Mouse (Mus musculus) embryonic facial prominence, embryonic 14.5 days (tissue): ENCODE data around the gene Ank2. TPM values are rescaled to one million over a fixed set of nuclear protein-coding genes. Genes with fewer than 3 reads are reported as not detected.

Experiments
- ATAC-seq: fragments of 200-750 bp; cut with Nextera tagmentation; 2 replicates; pipeline ENCODE4 v1.8.0; 2017; ENCODE audit warnings: low read depth, moderate number of reproducible peaks, moderate TSS enrichment
- DNase-seq: peaks from one replicate; pipeline ENCODE4 v3.0.0-alpha.2; 2015; ENCODE audit warnings: low spot score
- H3K27ac ChIP-seq: fragments of 300-500 bp; sonication (generic); replicated peaks from 2 replicates; pipeline ENCODE4 v1.5.1; 2014; ENCODE audit warnings: low read depth, mild to moderate bottlenecking, low read length, moderate library complexity
- H3K27me3 ChIP-seq: fragments of 300-500 bp; sonication (generic); replicated peaks from 2 replicates; pipeline ENCODE4 v1.6.1; 2014; ENCODE audit warnings: low read length; ENCODE audit not compliant: control insufficient read depth, insufficient read depth
- H3K36me3 ChIP-seq: fragments of 300-500 bp; sonication (generic); 2 replicates; pipeline ENCODE4 v1.6.1; 2014; ENCODE audit warnings: low read length, mixed read lengths; ENCODE audit not compliant: control insufficient read depth, insufficient read depth
- H3K4me1 ChIP-seq: fragments of 300-500 bp; sonication (generic); 2 replicates; pipeline ENCODE4 v1.6.1; 2014; ENCODE audit warnings: antibody characterized with exemption, low read length; ENCODE audit not compliant: control insufficient read depth, insufficient read depth
- H3K4me2 ChIP-seq: fragments of 300-500 bp; sonication (generic); 2 replicates; pipeline ENCODE4 v1.6.1; 2014; ENCODE audit warnings: low read depth, mild to moderate bottlenecking, low read length, moderate library complexity, mixed read lengths
- H3K4me3 ChIP-seq: fragments of 300-500 bp; sonication (generic); 2 replicates; pipeline ENCODE4 v1.5.1; 2014; ENCODE audit warnings: low read depth, mild to moderate bottlenecking, low read length
- H3K9ac ChIP-seq: fragments of 300-500 bp; sonication (generic); 2 replicates; pipeline ENCODE4 v1.6.1; 2014; ENCODE audit warnings: low read depth, mild to moderate bottlenecking, low read length, moderate library complexity, mixed read lengths
- H3K9me3 ChIP-seq: fragments of 300-500 bp; sonication (generic); 2 replicates; pipeline ENCODE4 v1.6.1; 2016; ENCODE audit warnings: low read length; ENCODE audit not compliant: control insufficient read depth
- WGBS: fragments of 180-500 bp; shearing (Covaris S2); extraction: QIAGEN DNeasy Blood & Tissue Kit; methylation state at CpG from one replicate; pipeline ENCODE4 v1.1.7; 2014; 5-methylcytosine and 5-hydroxymethylcytosine counted together
- polyA plus RNA-seq: library from polyadenylated mRNA; unstranded; fragments of >200 nt; fragmentation: Nextera tagmentation; extraction: Ambion mirVana; gene quantifications from 2 replicates; pipeline ENCODE4 v1.2.1, GENCODE M21; 2014

Ank2 gene
- polyA plus RNA-seq, 1 experiment from 2014 or later, result 48.3 TPM

DNA sequence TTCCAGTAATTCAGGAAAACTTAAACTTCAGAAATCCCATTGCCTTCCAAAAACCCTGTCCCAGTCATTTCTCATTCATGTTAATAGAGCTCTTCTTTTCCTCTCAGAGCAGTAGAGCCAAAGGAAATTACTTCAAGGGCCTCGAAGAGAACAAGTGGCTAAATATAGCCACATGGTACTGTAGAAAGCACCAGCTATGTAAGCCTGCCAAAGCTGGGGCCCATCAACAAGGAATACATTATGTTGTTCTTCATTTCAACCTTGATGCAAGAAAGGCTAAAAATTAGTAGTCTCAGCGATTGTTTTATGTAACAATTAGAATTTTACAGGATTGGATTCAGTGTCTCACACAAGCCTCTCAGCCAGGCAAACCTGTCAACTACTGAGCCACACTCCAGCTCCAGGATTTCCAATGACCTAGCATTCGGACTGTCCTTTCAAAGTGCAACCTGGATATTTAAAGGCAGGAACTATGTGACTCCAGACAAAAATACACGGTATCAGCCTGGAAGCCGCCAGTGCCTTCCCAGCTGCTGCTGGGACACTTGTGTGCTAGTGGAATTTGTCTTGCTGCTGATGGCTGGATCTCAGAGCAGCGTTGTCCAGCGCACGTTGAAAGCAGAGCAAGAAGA is 26.2 kb upstream of the Ank2 start:
- Histone ChIP-seq H3K4me3 (no peak overlapping the region), H3K27ac (no peak overlapping the region), H3K36me3 (no peaks in the 10 kb centered on the region), H3K27me3 (no peaks in the 10 kb centered on the region), H3K9me3 (no peaks in the 10 kb centered on the region), H3K9ac (no peak overlapping the region), H3K4me2 (no peak overlapping the region), H3K4me1 (no peaks in the 10 kb centered on the region)
- ATAC-seq (no peak), DNase-seq (no peak)
- 68% methylated on average over 8 of the region's 8 CpGs for WGBS

DNA sequence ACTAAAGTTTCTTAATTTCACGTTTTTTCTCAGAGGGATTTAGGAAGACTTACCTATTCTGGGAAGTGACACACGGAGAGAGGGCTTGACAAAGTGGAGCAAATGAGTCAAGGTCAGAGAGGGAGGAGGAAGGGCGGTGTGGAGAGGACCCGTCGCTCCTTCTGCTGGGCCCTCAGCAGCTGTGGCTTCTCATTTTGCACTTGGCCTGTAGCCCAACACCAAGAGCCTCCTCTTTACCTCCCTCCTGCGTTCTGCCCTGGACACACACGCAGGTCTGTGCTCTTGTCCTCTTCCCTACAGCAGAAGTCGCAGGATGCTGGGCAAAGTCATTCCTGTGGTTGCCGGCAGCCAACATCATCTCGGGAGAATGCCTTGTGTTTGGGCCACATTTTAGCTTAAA is 22.0 kb upstream of the Ank2 start:
- H3K9me3 ChIP-seq, result no peaks in the 10 kb centered on the region
- H3K27me3 ChIP-seq, result no peaks in the 10 kb centered on the region
- 63% methylated on average over 10 of the region's 10 CpGs for WGBS
- no peak overlapping the region for H3K4me2 ChIP-seq
- no peak for ATAC-seq
- H3K27ac ChIP-seq, result no peak overlapping the region
- DNase-seq, result peak; percentile 17
- no peaks in the 10 kb centered on the region for H3K4me1 ChIP-seq
- H3K36me3 ChIP-seq, result no peaks in the 10 kb centered on the region
- H3K9ac ChIP-seq, result no peak overlapping the region
- H3K4me3 ChIP-seq, result no peak overlapping the region

DNA sequence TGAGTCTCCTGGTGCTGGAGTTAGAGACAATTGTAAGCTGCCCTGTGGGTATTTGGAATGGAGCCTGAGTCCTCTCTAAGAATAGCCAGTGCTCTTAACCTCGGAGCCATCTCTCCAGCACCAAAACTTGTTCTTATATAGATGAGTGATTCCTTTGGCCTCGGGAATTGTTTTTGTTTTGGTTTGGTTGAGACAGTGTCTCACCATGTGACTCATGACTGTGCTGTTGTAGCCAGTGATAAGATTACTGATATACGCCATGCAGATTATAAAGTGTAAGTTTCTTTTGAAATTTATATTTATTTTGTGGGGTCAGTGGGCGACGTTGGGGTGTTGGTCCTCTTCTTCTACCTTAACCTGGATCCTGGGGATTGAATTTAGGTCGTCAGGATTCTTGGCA is 21.1 kb upstream of the Ank2 start:
- ATAC-seq (no peak), DNase-seq (no peak)
- Histone ChIP-seq H3K9me3 (no peaks in the 10 kb centered on the region), H3K27me3 (no peaks in the 10 kb centered on the region), H3K4me3 (no peak overlapping the region), H3K9ac (no peak overlapping the region), H3K27ac (no peak overlapping the region), H3K4me2 (no peak overlapping the region), H3K36me3 (no peaks in the 10 kb centered on the region), H3K4me1 (no peaks in the 10 kb centered on the region)
- 80% methylated on average over 6 of the region's 6 CpGs for WGBS

DNA sequence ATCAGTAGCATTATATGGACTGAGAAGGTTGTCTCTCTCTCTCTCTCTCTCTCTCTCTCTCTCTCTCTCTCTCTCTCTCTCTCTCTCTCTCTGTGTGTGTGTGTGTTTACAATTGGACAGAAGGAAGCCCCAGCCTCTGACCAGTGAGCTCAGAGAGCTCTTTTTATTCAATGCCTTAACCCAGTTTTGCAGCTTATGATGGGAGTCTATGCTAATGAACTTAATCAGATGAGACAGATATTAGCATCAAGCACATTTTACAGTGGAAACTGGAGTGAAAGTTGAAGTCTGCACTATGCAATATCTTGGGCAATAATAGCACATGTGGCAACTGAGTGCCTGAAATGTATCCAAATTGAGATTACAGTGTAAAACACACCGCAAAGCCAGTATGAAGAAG is 16.1 kb upstream of the Ank2 start:
- Histone ChIP-seq H3K27me3 (no peaks in the 10 kb centered on the region), H3K9ac (no peak overlapping the region), H3K36me3 (no peaks in the 10 kb centered on the region), H3K4me2 (no peak overlapping the region), H3K27ac (no peak overlapping the region), H3K4me3 (no peak overlapping the region), H3K9me3 (no peaks in the 10 kb centered on the region), H3K4me1 (no peaks in the 10 kb centered on the region)
- WGBS, result 89% methylated on average over 1 of the region's 1 CpGs
- no peak for ATAC-seq
- no peak for DNase-seq

DNA sequence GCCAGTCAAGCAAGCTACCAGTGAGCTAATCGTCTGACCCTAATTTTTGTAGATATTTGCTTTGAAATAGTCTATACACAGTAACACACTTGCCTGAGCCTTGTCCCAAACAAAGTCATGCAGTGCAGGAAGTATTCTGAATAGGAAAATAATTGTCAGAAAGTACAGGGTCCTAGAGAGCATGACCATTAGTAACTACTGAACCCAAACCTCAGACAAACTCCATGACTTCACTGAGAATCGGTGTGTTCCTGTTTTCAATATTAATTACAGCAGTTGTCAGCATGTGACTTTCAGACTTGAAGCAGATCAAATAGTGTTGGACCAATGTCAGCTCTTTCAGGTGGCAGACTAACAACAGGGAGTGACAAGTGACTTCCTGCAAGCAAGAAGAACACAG is 14.5 kb upstream of the Ank2 start:
- no peak for DNase-seq
- H3K27ac ChIP-seq, result no peak overlapping the region
- no peaks in the 10 kb centered on the region for H3K4me1 ChIP-seq
- WGBS, result 63% methylated on average over 2 of the region's 2 CpGs
- H3K9me3 ChIP-seq, result no peaks in the 10 kb centered on the region
- no peak overlapping the region for H3K9ac ChIP-seq
- no peaks in the 10 kb centered on the region for H3K27me3 ChIP-seq
- ATAC-seq, result no peak
- no peak overlapping the region for H3K4me3 ChIP-seq
- no peak overlapping the region for H3K4me2 ChIP-seq
- no peaks in the 10 kb centered on the region for H3K36me3 ChIP-seq

DNA sequence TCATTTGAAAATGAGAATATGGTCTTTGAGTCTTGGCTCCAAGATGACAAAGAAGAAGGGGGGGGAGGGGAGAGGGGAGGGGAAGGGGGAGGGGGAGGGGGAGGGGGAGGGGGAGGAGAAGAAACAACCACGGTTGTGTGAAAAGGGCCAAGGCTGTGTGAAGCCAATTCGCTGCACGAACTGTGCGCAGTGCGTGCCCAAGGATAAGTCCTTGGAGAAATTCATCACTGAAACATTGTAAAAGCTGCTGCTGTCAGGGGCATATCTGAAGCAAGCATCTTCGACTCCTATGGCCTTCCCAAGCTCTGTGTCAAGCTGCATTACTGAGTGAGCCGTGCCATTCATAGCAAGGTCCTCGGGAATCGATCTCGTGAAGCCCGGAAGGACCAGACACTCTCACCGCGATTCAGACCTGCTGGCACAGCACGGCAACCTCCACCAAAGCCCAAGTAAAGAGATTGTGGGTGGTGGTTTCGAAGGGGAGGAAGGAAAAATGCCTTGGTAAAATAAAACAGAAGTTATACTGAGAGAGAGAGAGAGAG is 13.7 kb upstream of the Ank2 start:
- Histone ChIP-seq H3K36me3 (no peaks in the 10 kb centered on the region), H3K4me3 (no peak overlapping the region), H3K9me3 (no peaks in the 10 kb centered on the region), H3K27ac (no peak overlapping the region), H3K27me3 (no peaks in the 10 kb centered on the region), H3K4me1 (no peaks in the 10 kb centered on the region), H3K4me2 (no peak overlapping the region), H3K9ac (no peak overlapping the region)
- WGBS, result 73% methylated on average over 15 of the region's 15 CpGs
- ATAC-seq (no peak), DNase-seq (no peak)

DNA sequence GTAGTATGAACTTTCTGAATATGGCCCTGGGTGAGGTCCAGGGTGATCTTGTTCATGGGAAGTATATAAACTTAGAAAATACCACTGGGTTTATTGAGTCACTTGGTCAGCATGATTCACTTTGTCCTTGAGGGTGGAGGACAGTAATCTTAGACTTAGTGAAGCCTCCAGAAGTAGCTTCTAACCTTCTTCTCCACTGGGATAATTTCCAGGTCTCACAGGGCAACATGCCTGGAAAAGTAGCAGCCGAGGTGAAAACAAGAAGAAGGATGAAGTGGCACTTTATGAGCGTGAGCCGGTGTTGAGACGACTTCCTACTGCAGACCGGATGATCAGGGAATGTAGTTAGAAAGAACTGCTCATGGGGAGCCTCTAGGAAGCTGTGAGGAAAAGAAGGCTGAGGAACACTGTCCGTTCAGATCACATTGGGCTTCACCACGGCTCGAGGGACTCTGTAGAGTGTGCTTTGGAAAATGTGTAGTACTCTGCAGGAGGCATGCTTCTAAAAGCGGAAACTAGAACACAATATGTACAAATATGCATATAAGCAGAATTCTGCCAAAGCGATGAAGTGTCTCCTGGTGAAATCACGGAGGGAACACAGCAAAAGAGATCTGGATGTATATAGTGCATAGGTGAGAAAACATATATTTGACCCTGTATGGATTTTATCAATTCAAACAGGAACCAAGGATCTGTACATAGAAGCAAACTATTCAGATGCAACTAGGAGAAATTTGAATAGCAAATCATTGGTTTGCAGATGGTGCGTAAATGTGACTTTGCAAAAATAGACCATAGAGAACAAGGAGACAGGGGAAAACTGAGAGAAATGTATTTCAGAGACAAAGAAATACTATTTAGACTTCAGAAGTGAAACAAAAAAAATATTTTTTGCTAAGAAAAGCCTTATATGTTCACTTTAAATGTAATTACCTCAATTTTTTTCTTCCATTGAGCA is 12.9 kb upstream of the Ank2 start:
- no peak for DNase-seq
- ATAC-seq, result no peak
- Histone ChIP-seq H3K4me2 (no peak overlapping the region), H3K4me1 (no peaks in the 10 kb centered on the region), H3K27ac (no peak overlapping the region), H3K36me3 (no peaks in the 10 kb centered on the region), H3K4me3 (no peak overlapping the region), H3K9ac (no peak overlapping the region), H3K9me3 (no peaks in the 10 kb centered on the region), H3K27me3 (no peaks in the 10 kb centered on the region)
- WGBS, result 79% methylated on average over 12 of the region's 12 CpGs

DNA sequence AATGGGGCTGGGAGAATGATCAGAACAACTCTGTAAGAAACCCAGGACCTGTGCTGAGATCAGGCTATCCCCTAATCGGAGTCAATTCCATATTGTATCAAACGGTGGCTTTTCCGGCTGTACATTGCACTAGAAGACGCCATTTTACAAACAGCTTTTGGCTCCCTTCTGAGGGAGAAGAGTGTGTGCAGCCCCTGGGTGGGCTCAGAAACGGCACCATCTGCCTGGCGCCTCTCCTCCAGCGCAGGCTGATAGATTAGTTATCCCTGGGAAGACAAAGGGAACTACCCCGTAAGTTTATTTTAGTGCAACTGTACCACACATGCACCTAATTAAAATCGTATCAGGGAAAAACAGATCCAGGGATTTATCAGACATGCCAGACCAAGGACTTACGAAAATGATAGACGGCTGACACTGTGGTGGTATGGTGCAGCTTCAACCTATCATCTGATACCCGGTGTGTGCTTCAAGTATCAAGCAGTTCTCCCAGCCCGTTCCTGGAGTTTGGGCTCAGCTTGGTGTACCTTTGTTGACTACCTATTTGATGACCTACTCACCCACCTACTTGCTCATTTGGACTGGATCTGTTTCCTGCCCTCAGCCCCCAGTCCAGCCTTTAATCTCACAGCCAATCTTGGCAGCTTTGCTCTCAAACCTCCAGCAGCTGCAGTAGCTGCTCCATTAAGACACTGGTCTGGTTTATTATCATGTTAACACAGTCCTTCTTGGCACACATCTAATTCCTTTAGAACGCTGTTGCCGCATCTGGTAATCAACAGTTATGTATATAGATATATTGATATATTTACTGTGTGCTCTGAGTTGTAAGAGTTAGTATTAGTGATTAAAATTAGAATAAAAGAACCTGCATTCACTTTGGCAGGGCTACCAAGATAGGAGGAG is 9.0 kb upstream of the Ank2 start:
- H3K36me3 ChIP-seq, result no peaks in the 10 kb centered on the region
- DNase-seq (no peak), ATAC-seq (no peak)
- H3K4me1 ChIP-seq, result no peaks in the 10 kb centered on the region
- no peak overlapping the region for H3K4me2 ChIP-seq
- 62% methylated on average over 15 of the region's 15 CpGs for WGBS
- no peaks in the 10 kb centered on the region for H3K9me3 ChIP-seq
- no peak overlapping the region for H3K27ac ChIP-seq
- no peak overlapping the region for H3K4me3 ChIP-seq
- H3K9ac ChIP-seq, result no peak overlapping the region
- no peaks in the 10 kb centered on the region for H3K27me3 ChIP-seq
